Mouse (Mus musculus) adrenal gland, adult 8-10 months (tissue): Measurements from ENCODE around the gene Vmn2r38. TPM values are rescaled to one million over a fixed set of nuclear protein-coding genes. Genes with fewer than 3 reads are reported as not detected.
"Not testable (repeated sequence)": the region's sequence is repeated elsewhere in the genome, so short reads cannot be mapped to it uniquely, and the experiment has no call there.

Experiments
- DNase-seq: peaks from one replicate; pipeline ENCODE4 v3.0.0; 2022
- total RNA-seq, 4 experiments: library from RNA; stranded (reverse); gene quantifications; 2 replicates each; pipeline ENCODE4 v1.2.4; 2022

The Vmn2r38 gene
- not detected for total RNA-seq

- DNase-seq = not testable (repeated sequence)
These were observed at the start of gene Vmn2r38 for GRCm38 (mm10) chr7:9097781-9098180. Gene Vmn2r38, minus strand, starts transcription at chr7:9097881.

GRCm38 (mm10) chr7:9065353-9065752 is 32.3 kb downstream of the Vmn2r38 start:
- not testable (repeated sequence) for DNase-seq

- not testable (repeated sequence) for DNase-seq
These were observed 67.0 kb downstream of the Vmn2r38 start, which contains the start of gene Vmn2r39 for GRCm38 (mm10) chr7:9030698-9031097. Gene Vmn2r39, minus strand, starts transcription at chr7:9030798.

Other genes with a start within 250 kb of the Vmn2r38 start
- not detected for gene Vmn2r40, start 166.4 kb downstream of the Vmn2r38 start, total RNA-seq
- gene Vmn2r39, start 67.1 kb downstream of the Vmn2r38 start, total RNA-seq = not detected
- not detected for gene Vmn2r37, start 125.8 kb upstream of the Vmn2r38 start, total RNA-seq